Mouse (Mus musculus) kidney, adult 2 months (tissue): ENCODE data around the gene Clpb. TPM values are rescaled to one million over a fixed set of nuclear protein-coding genes. Genes with fewer than 3 reads are reported as not detected.
"Not testable (repeated sequence)": the region's sequence is repeated elsewhere in the genome, so short reads cannot be mapped to it uniquely, and the experiment has no call there.

Source experiments
- DNase-seq: peaks from one replicate; pipeline ENCODE4 v3.0.0; 2021
- H3K27ac ChIP-seq: fragments of 200-500 bp; 2 replicates; pipeline ENCODE4 v1.5.1; 2012; ENCODE audit warnings: low read depth, low read length, control low read depth, inconsistent platforms; ENCODE audit not compliant: insufficient read depth
- H3K27me3 ChIP-seq: fragments of 200-500 bp; replicated peaks from 2 replicates; pipeline ENCODE4 v1.6.1; 2012; ENCODE audit warnings: mild to moderate bottlenecking, moderate library complexity, low read length, inconsistent platforms; ENCODE audit not compliant: control insufficient read depth, insufficient read depth
- H3K36me3 ChIP-seq: fragments of 200-500 bp; 2 replicates; pipeline ENCODE4 v1.6.1; 2012; ENCODE audit warnings: mild to moderate bottlenecking, moderate library complexity, low read length, inconsistent platforms; ENCODE audit not compliant: control insufficient read depth, insufficient read depth
- H3K4me1 ChIP-seq: fragments of 200-500 bp; 2 replicates; pipeline ENCODE4 v1.6.1; 2011; ENCODE audit warnings: low read length; ENCODE audit not compliant: control insufficient read depth, insufficient read depth
- H3K4me3 ChIP-seq: fragments of 200-500 bp; 2 replicates; pipeline ENCODE4 v1.5.1; 2011; ENCODE audit warnings: mild to moderate bottlenecking, low read depth, low read length, control low read depth; ENCODE audit not compliant: insufficient read depth
- CTCF ChIP-seq: fragments of 200-500 bp; conservative IDR thresholded peaks from 2 replicates; pipeline ENCODE4 v1.5.1; 2011; ENCODE audit warnings: low read depth, mild to moderate bottlenecking, control low read depth, low read length, moderate library complexity, mixed read lengths; ENCODE audit not compliant: insufficient read depth, insufficient read length
- POLR2A ChIP-seq: fragments of 200-500 bp; IDR thresholded peaks from one replicate; pipeline ENCODE4 v1.6.1; 2011; ENCODE audit warnings: low read depth, low read length, control low read depth
- WGBS: fragments of 180-500 bp; shearing (Covaris S2); methylation state at CpG from one replicate; pipeline ENCODE4 v1.1.7; 2018; 5-methylcytosine and 5-hydroxymethylcytosine counted together
- polyA plus RNA-seq: library from polyadenylated mRNA; depleted of rRNA; stranded (reverse); fragments of >200 nt; gene quantifications from 2 replicates; pipeline ENCODE4 v1.2.3, GENCODE M21; 2012

The Clpb gene
- polyA plus RNA-seq, 1 experiment, result 84.9 TPM

GRCm38 (mm10) chr7:101624283-101624682, 39.1 kb upstream of the Clpb start:
- no peak overlapping the region for H3K4me3 ChIP-seq
- H3K4me1 ChIP-seq, result no peaks in the 10 kb centered on the region
- WGBS, result 73% methylated on average over 6 of the region's 6 CpGs
- no peaks in the 10 kb centered on the region for H3K36me3 ChIP-seq
- H3K27ac ChIP-seq, result no peak overlapping the region
- no peaks in the 10 kb centered on the region for H3K27me3 ChIP-seq
- no peak for DNase-seq
- TF ChIP-seq POLR2A (no peak), CTCF (no peak)

- not testable (repeated sequence) for DNase-seq, H3K36me3 ChIP-seq, H3K27me3 ChIP-seq, H3K4me3 ChIP-seq, H3K27ac ChIP-seq, H3K4me1 ChIP-seq
- 72% methylated on average over 7 of the region's 7 CpGs for whole genome bisulfite sequencing
Measured at GRCm38 (mm10) chr7:101627166-101627565, 36.3 kb upstream of the Clpb start.

- no peak for TF ChIP-seq CTCF
- no peak for TF ChIP-seq POLR2A
- H3K4me3 ChIP-seq, result no peak overlapping the region
- no peaks in the 10 kb centered on the region for H3K4me1 ChIP-seq
- H3K27me3 ChIP-seq, result no peaks in the 10 kb centered on the region
- DNase-seq, result no peak
- 62% methylated on average over 2 of the region's 2 CpGs for WGBS
- no peaks in the 10 kb centered on the region for H3K36me3 ChIP-seq
- no peak overlapping the region for H3K27ac ChIP-seq
Measured at GRCm38 (mm10) chr7:101628481-101628880, 35.0 kb upstream of the Clpb start.

GRCm38 (mm10) chr7:101633629-101634177, 29.7 kb upstream of the Clpb start:
- no peak overlapping the region for H3K27ac ChIP-seq
- 76% methylated on average over 8 of the region's 8 CpGs for whole genome bisulfite sequencing
- no peak for TF ChIP-seq CTCF
- TF ChIP-seq POLR2A, result no peak

GRCm38 (mm10) chr7:101634513-101634912, 28.9 kb upstream of the Clpb start:
- no peak for DNase-seq
- Histone ChIP-seq H3K36me3 (no peaks in the 10 kb centered on the region), H3K4me3 (no peak overlapping the region), H3K27me3 (no peaks in the 10 kb centered on the region), H3K27ac (no peak overlapping the region), H3K4me1 (no peaks in the 10 kb centered on the region)
- WGBS, result 80% methylated on average over 4 of the region's 4 CpGs
- TF ChIP-seq POLR2A, result no peak
- no peak for TF ChIP-seq CTCF

More at GRCm38 (mm10) chr7:101633629-101634177, 29.7 kb upstream of the Clpb start:
- Histone ChIP-seq H3K4me3 (no peak overlapping the region), H3K4me1 (no peaks in the 10 kb centered on the region), H3K27me3 (no peaks in the 10 kb centered on the region), H3K36me3 (no peaks in the 10 kb centered on the region)
- no peak for DNase-seq

GRCm38 (mm10) chr7:101636056-101636455, 27.4 kb upstream of the Clpb start:
- H3K4me3 ChIP-seq, result no peak overlapping the region
- no peaks in the 10 kb centered on the region for H3K36me3 ChIP-seq
- no peaks in the 10 kb centered on the region for H3K4me1 ChIP-seq
- TF ChIP-seq CTCF (no peak), POLR2A (no peak)
- DNase-seq, result no peak
- H3K27me3 ChIP-seq, result no peaks in the 10 kb centered on the region
- 91% methylated on average over 2 of the region's 2 CpGs for WGBS
- H3K27ac ChIP-seq, result no peak overlapping the region

GRCm38 (mm10) chr7:101643879-101644278, 19.6 kb upstream of the Clpb start:
- H3K27me3 ChIP-seq, result no peaks in the 10 kb centered on the region
- TF ChIP-seq CTCF (no peak), POLR2A (no peak)
- DNase-seq, result no peak
- 92% methylated on average over 3 of the region's 3 CpGs for WGBS
- H3K36me3 ChIP-seq, result no peaks in the 10 kb centered on the region
- no peaks in the 10 kb centered on the region for H3K4me1 ChIP-seq
- no peak overlapping the region for H3K4me3 ChIP-seq
- H3K27ac ChIP-seq, result no peak overlapping the region

- H3K36me3 ChIP-seq, result no peaks in the 10 kb centered on the region
- no peak overlapping the region for H3K4me3 ChIP-seq
- H3K27ac ChIP-seq, result no peak overlapping the region
- TF ChIP-seq POLR2A, result no peak
- no peak for TF ChIP-seq CTCF
- no peak for DNase-seq
- H3K27me3 ChIP-seq, result no peaks in the 10 kb centered on the region
- H3K4me1 ChIP-seq, result no peaks in the 10 kb centered on the region
- WGBS, result 91% methylated on average over 9 of the region's 9 CpGs
Measured at GRCm38 (mm10) chr7:101649729-101650128, 13.7 kb upstream of the Clpb start.
